Mouse (Mus musculus) adrenal gland, adult (tissue): Measurements from ENCODE around the gene Acsl5.

ENCODE experiments used
- DNase-seq, 2 experiments: peaks; one replicate each; pipeline ENCODE4 v3.0.0; 2022 to 2023; ENCODE audit warnings: low spot score in 1 of 2; ENCODE audit not compliant: inconsistent age in 2 of 2

Acsl5 gene

GRCm38 (mm10) chr19:55322604-55323003 is 70.9 kb downstream of the Acsl5 start:
- no peak for DNase-seq

DNA sequence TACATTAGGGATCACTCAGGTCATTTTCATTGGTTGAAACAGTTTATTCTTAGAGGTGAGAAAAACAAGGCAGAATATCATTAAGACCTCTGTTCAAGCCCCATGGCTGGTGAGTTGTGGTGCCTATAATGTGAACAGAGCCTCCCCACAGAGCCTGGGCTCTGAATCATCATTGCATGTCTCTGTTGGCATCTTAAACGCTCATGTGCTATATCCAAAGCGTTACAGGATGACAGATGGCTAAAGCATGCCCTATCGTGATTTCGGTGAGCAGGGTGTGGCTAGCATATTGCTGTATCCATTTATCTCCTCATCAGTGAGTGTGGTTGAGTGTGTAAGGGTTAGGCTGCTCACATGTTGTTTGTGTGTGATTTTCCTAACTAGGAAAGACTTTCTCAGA is 75.8 kb downstream of the Acsl5 start:
- DNase-seq = no peak

DNA sequence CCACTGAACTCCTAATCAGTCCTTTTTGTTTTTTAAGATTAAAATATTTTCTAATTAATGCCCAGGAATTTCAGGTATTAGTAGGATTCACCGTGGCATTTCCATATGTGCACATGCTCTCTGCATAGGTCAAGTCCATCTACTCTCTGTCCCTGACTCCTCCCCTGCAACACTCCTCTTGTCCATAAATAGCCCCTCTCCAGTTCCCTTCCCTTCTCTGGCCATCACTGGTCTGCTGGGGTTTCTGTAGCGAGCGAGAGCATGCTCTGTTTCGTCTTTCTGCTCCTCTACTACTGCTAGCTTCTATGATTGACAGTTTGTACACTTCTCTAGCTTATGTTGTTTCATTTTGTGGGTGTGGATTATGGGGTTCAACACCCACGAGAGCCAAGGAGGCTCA is 80.0 kb downstream of the Acsl5 start:
- DNase-seq = no peak

DNA sequence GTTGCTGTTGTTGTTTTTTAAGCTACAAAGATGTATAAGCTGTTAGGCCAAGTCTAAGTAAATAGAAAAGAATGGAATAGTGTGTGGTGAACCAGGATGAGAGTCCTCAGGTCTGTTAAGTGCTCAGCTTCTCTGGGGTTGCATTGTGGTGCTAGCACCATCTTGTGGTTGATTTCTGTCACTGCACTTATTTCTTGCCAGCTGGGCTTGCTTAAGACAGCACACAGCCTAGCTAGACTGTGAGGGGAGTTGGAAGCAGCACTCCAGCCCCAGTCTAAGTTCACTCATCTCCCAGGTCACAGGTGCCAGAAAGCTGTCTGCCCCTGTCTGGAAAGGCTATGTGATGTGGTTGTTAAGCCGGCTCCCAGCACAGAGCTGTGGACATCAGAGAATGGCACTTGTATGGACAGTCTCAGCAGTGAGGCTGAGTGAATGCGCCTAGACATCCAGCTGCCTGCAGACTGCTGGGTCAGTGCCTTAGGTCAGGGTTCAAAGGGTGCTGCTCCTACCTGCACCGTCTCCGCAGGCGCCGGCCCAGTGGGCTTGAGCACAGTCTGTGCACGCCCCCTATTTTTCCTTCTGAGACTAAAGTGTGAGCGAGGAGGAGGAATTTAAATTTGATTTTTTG is 81.0 kb downstream of the Acsl5 start:
- peak; percentile 60 to 90 for DNase-seq

DNA sequence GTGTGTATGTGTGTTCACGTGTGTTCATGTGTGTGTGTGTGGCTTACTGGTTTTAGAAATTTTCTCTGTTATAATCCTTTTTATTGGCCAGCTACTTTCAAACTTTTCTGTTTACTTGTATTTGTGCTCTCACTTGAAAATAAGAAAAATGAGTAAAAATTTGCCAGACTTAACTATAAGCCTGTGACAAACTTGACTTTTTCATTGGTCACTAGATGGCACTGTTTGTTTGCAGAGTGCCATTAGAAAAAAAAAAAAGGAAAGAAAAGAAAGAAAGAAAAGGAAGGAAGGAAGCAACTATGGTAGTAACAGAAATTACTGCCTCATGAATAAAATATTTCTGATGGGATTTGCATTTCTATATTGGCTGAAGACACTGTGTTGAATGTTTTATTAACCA is 84.1 kb downstream of the Acsl5 start:
- DNase-seq = peak in 1 of 2 experiments; percentile 59

DNA sequence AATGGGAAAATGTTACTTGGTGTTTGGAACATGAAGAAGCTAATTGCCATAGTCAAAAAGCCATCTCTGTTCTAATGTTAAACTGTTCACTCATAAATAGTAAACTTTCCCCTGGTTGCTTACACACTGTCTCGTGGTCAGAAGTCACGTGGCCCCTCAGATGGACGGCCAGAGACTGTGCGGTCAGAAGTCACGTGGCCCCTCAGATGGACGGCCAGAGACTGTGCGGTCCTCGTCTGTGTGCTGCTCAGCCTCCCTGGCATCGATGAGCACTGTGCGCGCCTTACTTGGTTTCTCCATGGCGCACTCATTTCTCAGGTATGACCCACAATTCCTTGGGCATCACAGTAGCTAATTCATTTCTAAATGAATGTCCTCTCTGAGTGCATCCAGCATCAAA is 84.7 kb downstream of the Acsl5 start:
- DNase-seq = no peak

GRCm38 (mm10) chr19:55337066-55337465 is 85.3 kb downstream of the Acsl5 start:
- no peak for DNase-seq

GRCm38 (mm10) chr19:55337664-55338063 is 85.9 kb downstream of the Acsl5 start:
- DNase-seq = no peak

- no peak for DNase-seq
Observed at GRCm38 (mm10) chr19:55340521-55340920, 88.8 kb downstream of the Acsl5 start.

GRCm38 (mm10) chr19:55341377-55341776 is 89.6 kb downstream of the Acsl5 start:
- DNase-seq = no peak

- DNase-seq = no peak
Observed at GRCm38 (mm10) chr19:55342423-55342822, 90.7 kb downstream of the Acsl5 start.

DNA sequence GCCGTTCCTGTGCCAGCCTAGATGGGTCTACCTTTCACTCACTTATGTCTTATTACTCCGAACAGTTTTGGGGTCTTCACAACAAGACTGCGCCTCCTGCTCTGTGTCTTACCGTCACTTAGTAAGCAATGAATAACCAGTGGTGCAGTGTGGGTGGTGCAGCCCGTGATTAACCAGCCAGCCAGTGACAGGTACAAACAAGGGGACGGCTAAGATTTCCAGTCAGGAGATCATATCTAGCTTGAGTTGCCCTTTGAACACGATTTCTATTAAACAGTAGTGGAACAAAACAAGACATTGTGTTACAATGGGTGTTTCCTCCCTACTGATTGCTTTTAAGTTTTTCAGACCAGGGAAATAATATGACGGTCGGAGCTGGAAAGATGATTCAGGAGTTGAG is 91.5 kb downstream of the Acsl5 start:
- DNase-seq = no peak
